Mouse (Mus musculus) megakaryocyte, embryonic 14.5 days (primary cell): ENCODE measurements around the gene Vps29. TPM values are rescaled to one million over a fixed set of nuclear protein-coding genes. Genes with fewer than 3 reads are reported as not detected.
"Not testable (repeated sequence)": the region's sequence is repeated elsewhere in the genome, so short reads cannot be mapped to it uniquely, and the experiment has no call there.

Experiments
- H3K27me3 ChIP-seq: replicated peaks from 2 replicates; pipeline ENCODE3; 2012; ENCODE audit warnings: inconsistent platforms
- H3K36me3 ChIP-seq: replicated peaks from 2 replicates; pipeline ENCODE3; 2012; ENCODE audit warnings: low read length, inconsistent platforms, mixed read lengths
- H3K4me1 ChIP-seq: 2 replicates; pipeline ENCODE4 v1.6.1; 2012; ENCODE audit warnings: inconsistent platforms
- H3K4me3 ChIP-seq: replicated peaks from 2 replicates; pipeline ENCODE3; 2012; ENCODE audit warnings: moderate library complexity, mild to moderate bottlenecking, inconsistent platforms
- H3K9me3 ChIP-seq: 2 replicates; pipeline ENCODE4 v1.6.1; 2012; ENCODE audit warnings: inconsistent platforms
- FLI1 ChIP-seq: IDR thresholded peaks from 2 replicates; pipeline ENCODE4 v1.6.1; 2012; ENCODE audit warnings: low read length, inconsistent platforms, mixed read lengths
- GATA1 ChIP-seq: IDR thresholded peaks from 3 replicates; pipeline ENCODE4 v1.6.1; 2012; ENCODE audit warnings: mixed read lengths, low read length, inconsistent platforms, borderline replicate concordance
- polyA plus RNA-seq: library from polyadenylated mRNA; stranded (reverse); fragments of >175 nt; gene quantifications from 2 replicates; pipeline ENCODE4 v1.2.3, GENCODE M21; 2012; ENCODE audit warnings: low replicate concordance; ENCODE audit not compliant: insufficient read depth

Vps29 gene
- polyA plus RNA-seq, 1 experiment, result 20.9 TPM

DNA sequence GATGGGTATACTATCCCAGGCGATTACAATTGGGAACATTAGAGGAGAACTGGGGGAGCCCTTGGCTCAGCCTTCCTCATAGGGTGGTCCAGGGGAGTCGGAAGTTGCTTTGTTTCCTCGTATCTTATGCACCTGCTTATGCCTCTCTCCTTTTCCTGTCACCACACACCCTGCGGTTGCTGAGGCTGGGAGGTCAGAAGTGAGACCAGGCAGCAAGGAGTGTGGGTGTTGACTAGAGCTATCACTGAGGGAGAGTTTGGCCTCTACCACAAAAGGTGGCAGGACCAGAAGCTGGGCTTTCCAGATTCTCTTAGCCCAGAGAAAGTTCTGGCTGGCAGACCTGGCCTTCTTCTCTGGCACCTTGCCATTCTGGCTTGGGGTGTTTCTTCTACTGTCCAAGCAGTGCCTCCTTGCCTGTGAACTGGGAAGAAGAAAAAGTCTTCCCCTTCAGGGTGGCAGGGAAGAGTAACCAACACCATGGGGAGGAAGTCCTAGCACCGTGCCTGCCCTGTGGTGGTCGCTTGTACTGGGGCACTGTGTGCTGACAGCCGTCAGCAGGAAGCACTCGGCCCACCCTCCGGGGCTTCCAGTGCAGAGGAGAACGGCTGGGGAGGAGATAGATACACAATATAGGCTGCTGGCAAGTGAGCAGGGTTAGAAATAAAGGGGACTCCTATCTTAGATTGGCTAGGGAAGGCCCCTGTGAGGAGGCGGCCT is 36.7 kb upstream of the Vps29 start:
- TF ChIP-seq FLI1 (no peak), GATA1 (no peak)
- no peaks in the 10 kb centered on the region for H3K27me3 ChIP-seq
- no peak overlapping the region for H3K4me3 ChIP-seq
- H3K36me3 ChIP-seq, result peaks cover 87% of the 10 kb centered on the region
- H3K9me3 ChIP-seq, result no peaks in the 10 kb centered on the region
- peaks cover 61% of the 10 kb centered on the region for H3K4me1 ChIP-seq

- Histone ChIP-seq H3K36me3 (peaks cover 87% of the 10 kb centered on the region), H3K4me3 (no peak overlapping the region), H3K4me1 (peaks cover 55% of the 10 kb centered on the region), H3K9me3 (no peaks in the 10 kb centered on the region), H3K27me3 (no peaks in the 10 kb centered on the region)
- no peak for TF ChIP-seq FLI1
- TF ChIP-seq GATA1, result no peak
Measured at GRCm38 (mm10) chr5:122318100-122318499, 36.1 kb upstream of the Vps29 start.

DNA sequence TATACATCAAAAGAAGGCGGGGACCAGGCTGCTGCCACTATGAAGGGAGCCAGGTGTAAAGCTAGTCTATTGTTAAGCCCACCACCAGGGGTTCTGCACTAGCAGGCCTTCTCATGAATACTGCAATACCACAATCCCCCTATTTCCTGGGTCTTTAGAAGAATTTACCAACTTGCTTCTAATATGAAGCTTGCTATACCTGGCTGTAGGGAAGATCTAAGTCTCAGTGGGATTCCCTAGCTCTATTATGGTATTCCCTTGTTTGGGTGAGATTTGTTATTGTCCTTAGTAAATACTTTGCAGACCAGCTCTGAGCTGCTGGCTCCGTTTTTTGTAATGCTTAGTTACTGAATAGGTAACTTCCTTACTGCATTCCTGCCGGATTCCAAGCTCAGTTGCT is 35.2 kb upstream of the Vps29 start:
- not testable (repeated sequence) for H3K27me3 ChIP-seq, H3K4me3 ChIP-seq, H3K9me3 ChIP-seq
- Histone ChIP-seq H3K4me1 (peaks cover 46% of the 10 kb centered on the region), H3K36me3 (peaks cover 84% of the 10 kb centered on the region)

DNA sequence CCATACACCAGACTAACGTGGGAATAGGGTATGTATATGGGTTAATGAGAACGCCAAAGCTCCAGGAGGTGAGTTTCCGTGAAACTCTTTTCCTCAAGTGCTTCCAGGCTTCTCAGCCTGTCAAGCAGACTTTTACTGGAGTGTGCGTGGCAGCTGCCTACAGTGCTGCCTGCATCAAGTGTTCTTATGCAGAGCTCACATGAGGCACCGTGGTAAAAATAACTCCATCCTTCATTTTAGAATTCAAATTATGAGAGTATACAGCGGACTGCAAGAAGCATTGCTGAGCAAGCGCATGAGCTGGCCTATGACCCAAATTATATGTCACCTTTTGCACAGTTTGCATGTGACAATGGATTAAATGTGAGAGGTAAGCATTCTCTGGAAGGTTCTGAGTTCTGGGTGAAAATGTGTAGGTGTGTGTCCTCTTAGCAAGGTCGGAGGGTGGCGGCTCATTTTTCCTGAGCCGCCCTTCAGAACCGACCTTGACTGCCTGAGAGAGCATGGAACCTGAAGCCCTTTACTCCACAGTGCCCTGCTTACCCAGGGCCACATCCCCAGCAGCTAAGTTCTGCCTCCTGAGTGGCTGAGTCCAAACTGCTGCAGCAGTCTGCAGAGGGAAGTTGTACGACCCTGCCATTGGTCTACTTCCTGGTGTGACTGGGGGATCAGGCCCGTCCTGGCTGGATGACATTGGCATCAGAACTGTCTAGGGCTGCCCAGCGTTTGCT is 34.5 kb upstream of the Vps29 start:
- H3K36me3 ChIP-seq, result peaks cover 86% of the 10 kb centered on the region
- TF ChIP-seq GATA1 (no peak), FLI1 (no peak)
- H3K27me3 ChIP-seq, result no peaks in the 10 kb centered on the region
- H3K9me3 ChIP-seq, result no peaks in the 10 kb centered on the region
- H3K4me1 ChIP-seq, result peaks cover 43% of the 10 kb centered on the region
- no peak overlapping the region for H3K4me3 ChIP-seq

DNA sequence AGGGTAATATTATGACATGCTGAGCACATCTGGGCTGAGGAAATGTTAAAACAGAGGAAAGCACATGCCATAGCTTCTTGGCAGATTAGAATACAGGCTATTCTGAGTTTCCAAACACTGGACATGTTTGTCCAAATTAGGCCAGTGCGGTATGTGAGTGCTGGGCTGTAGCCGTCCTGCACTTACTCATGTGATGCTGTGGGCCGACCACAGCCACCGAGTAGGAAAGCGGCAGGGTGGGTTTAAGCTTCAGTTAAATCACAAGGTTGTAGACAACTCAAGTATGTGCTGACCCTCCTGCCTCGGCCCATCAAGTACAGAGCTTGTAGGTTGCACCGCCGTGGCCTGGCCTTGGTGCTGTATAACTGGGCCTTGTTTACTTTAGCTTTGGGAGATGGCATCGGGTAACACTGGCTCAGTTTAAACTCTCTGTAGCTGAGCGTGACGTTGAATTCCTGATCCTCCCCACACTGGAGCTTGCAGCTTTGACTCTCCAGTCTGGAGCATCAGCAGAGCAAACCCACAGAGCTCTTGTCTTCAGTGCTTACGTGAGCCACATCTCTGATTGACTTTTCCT is 33.9 kb upstream of the Vps29 start:
- no peaks in the 10 kb centered on the region for H3K9me3 ChIP-seq
- H3K36me3 ChIP-seq, result peaks cover 89% of the 10 kb centered on the region
- TF ChIP-seq FLI1, result no peak
- TF ChIP-seq GATA1, result no peak

DNA sequence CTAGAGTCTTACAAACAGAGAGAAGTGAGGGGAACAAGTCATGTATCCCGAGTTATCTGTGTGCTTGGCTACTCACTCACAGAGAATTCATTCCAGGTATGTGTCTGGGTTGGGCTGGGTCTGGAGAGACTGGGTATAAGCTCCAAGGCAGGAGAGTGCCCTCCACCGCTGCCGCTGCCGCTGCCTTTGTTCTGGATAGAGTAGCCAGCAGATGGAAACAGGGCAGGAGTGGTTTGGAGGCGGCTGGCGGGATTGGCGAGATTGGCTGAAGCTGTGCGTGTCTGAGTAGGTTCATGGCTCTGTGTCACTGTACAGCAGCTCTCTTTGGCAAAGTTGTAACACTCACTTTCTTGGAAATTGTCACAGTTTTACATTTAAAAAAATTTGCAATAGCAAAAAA is 30.6 kb upstream of the Vps29 start:
- no peak for TF ChIP-seq FLI1
- no peak for TF ChIP-seq GATA1
- Histone ChIP-seq H3K4me1 (peaks cover 24% of the 10 kb centered on the region), H3K36me3 (peaks cover 88% of the 10 kb centered on the region), H3K27me3 (no peaks in the 10 kb centered on the region), H3K9me3 (no peaks in the 10 kb centered on the region), H3K4me3 (no peak overlapping the region)

More for the DNA sequence above, 33.9 kb upstream of the Vps29 start:
- peaks cover 39% of the 10 kb centered on the region for H3K4me1 ChIP-seq
- H3K27me3 ChIP-seq, result no peaks in the 10 kb centered on the region
- no peak overlapping the region for H3K4me3 ChIP-seq

DNA sequence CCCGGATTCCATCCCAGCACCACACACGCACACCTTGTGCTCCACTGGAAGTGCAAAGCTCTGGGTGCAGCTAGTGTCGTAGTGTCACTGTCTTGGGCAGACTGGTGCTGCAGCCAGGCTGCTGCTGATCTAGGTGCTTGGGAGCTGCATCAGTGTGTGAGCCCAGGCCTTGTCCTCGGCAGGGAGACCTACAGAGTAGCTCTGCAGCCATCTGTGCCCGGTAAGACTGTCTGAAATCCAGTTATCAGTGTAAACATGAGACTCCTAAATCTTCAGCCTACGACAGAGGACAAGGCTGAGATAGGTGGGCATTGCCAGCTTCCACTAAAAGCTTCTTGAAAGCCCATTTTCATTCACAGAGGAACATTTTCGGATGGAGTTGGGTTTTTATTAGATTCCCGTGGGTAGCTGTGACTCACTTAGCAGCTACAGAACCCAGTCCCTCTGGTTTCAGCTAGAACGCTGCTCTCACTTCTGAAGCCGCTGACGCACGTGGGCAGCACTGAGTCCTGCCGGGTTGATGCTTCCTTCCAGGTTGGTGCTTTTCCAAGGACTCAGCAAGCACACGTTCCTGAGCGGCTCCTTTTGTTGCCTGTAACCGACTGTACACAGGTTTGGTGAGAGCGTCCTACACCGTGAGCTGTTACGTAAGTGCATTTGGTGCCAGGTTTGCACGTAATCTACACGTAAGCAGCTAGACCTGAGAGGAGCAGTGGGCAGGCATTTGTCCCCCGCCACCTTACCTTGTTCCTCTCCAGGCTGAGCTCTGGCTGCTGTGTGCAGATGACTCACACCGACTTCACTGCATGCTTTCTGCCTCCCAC is 29.3 kb upstream of the Vps29 start:
- Histone ChIP-seq H3K36me3 (peaks cover 82% of the 10 kb centered on the region), H3K27me3 (no peaks in the 10 kb centered on the region), H3K4me1 (peaks cover 37% of the 10 kb centered on the region), H3K4me3 (no peak overlapping the region), H3K9me3 (no peaks in the 10 kb centered on the region)
- TF ChIP-seq FLI1 (no peak), GATA1 (no peak)

DNA sequence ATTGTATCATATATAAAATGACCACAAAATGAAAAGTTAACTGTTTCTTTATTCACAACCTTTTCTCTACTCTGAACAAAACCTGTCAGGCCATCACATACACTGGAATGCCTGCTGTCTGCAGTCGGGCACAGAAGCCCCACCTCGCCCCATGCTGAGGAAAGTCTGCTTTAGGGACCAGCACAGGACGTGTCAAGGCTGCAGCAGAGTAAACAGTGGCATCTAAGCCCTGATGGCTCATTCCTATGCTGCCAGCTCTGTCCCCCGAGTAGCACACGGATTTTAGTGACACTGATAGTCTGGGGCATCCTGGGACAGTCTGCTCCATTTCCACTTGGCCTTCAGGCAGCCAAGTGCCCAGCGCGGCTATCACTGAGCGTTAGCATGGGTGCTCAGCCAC is 28.7 kb upstream of the Vps29 start:
- H3K9me3 ChIP-seq, result no peaks in the 10 kb centered on the region
- TF ChIP-seq FLI1 (no peak), GATA1 (no peak)
- peaks cover 41% of the 10 kb centered on the region for H3K4me1 ChIP-seq
- H3K4me3 ChIP-seq, result no peak overlapping the region
- no peaks in the 10 kb centered on the region for H3K27me3 ChIP-seq
- H3K36me3 ChIP-seq, result peaks cover 75% of the 10 kb centered on the region

- no peaks in the 10 kb centered on the region for H3K27me3 ChIP-seq
- TF ChIP-seq FLI1, result no peak
- TF ChIP-seq GATA1, result no peak
- H3K36me3 ChIP-seq, result peaks cover 57% of the 10 kb centered on the region
- peaks cover 46% of the 10 kb centered on the region for H3K4me1 ChIP-seq
- no peak overlapping the region for H3K4me3 ChIP-seq
- no peaks in the 10 kb centered on the region for H3K9me3 ChIP-seq
Measured at GRCm38 (mm10) chr5:122327283-122327682, 26.9 kb upstream of the Vps29 start.

GRCm38 (mm10) chr5:122330269-122330668 is 23.9 kb upstream of the Vps29 start:
- Histone ChIP-seq H3K36me3 (peaks cover 33% of the 10 kb centered on the region), H3K4me1 (peaks cover 46% of the 10 kb centered on the region), H3K27me3 (no peaks in the 10 kb centered on the region), H3K4me3 (no peak overlapping the region), H3K9me3 (no peaks in the 10 kb centered on the region)
- no peak for TF ChIP-seq FLI1
- no peak for TF ChIP-seq GATA1
